Mouse (Mus musculus) bone marrow, adult 2 months (tissue): Measurements from ENCODE around the gene Pam16. TPM values are rescaled to one million over a fixed set of nuclear protein-coding genes. Genes with fewer than 3 reads are reported as not detected.

Experiments
- H3K27ac ChIP-seq: fragments of 200-500 bp; 2 replicates; pipeline ENCODE4 v1.5.1; 2012; ENCODE audit warnings: low read depth, mild to moderate bottlenecking, control low read depth, inconsistent platforms, low read length; ENCODE audit not compliant: control insufficient read depth, poor library complexity, insufficient read depth
- H3K4me1 ChIP-seq: fragments of 200-500 bp; 2 replicates; pipeline ENCODE4 v1.6.1; 2011; ENCODE audit warnings: low read length; ENCODE audit not compliant: control insufficient read depth, insufficient read depth
- H3K4me3 ChIP-seq: fragments of 200-500 bp; replicated peaks from 2 replicates; pipeline ENCODE3; 2011; ENCODE audit warnings: mild to moderate bottlenecking, low read depth, low read length, control low read depth; ENCODE audit not compliant: control insufficient read depth
- CTCF ChIP-seq: fragments of 200-500 bp; IDR thresholded peaks from 2 replicates; pipeline ENCODE4 v1.5.1; 2011; ENCODE audit warnings: low read length, control low read depth; ENCODE audit not compliant: control insufficient read depth, insufficient read depth
- POLR2A ChIP-seq: fragments of 200-500 bp; IDR thresholded peaks from 2 replicates; pipeline ENCODE4 v1.6.1; 2011; ENCODE audit warnings: low read depth, mild to moderate bottlenecking, control low read depth, low read length, borderline replicate concordance; ENCODE audit not compliant: control insufficient read depth
- WGBS: fragments of 180-500 bp; shearing (Covaris S2); methylation state at CpG from one replicate; pipeline ENCODE4 v1.1.7; 2018; 5-methylcytosine and 5-hydroxymethylcytosine counted together
- polyA plus RNA-seq: library from polyadenylated mRNA; stranded (reverse); fragments of >200 nt; gene quantifications from 2 replicates; pipeline ENCODE4 v1.2.4, GENCODE M21; 2011; ENCODE audit warnings: low replicate concordance; ENCODE audit not compliant: missing spikeins, insufficient read depth, insufficient read length

The Pam16 gene
- polyA plus RNA-seq, 1 experiment, result 52.5 TPM

GRCm38 (mm10) chr16:4611193-4611592 lies 13.6 kb downstream of the Pam16 start:
- H3K4me1 ChIP-seq, result no peaks in the 10 kb centered on the region; the same call in 1 of the 2 replicates
- TF ChIP-seq CTCF (no peak), POLR2A (no peak)
- WGBS, result 84% methylated on average over 5 of the region's 5 CpGs
- no peak overlapping the region for H3K27ac ChIP-seq
- H3K4me3 ChIP-seq, result no peak overlapping the region

GRCm38 (mm10) chr16:4608532-4609059 lies 16.2 kb downstream of the Pam16 start:
- WGBS, result 86% methylated on average over 19 of the region's 19 CpGs
- H3K27ac ChIP-seq, result no peak overlapping the region
- H3K4me3 ChIP-seq, result no peak overlapping the region
- TF ChIP-seq POLR2A, result no peak
- TF ChIP-seq CTCF, result no peak
- no peaks in the 10 kb centered on the region; the same call in 1 of the 2 replicates for H3K4me1 ChIP-seq

DNA sequence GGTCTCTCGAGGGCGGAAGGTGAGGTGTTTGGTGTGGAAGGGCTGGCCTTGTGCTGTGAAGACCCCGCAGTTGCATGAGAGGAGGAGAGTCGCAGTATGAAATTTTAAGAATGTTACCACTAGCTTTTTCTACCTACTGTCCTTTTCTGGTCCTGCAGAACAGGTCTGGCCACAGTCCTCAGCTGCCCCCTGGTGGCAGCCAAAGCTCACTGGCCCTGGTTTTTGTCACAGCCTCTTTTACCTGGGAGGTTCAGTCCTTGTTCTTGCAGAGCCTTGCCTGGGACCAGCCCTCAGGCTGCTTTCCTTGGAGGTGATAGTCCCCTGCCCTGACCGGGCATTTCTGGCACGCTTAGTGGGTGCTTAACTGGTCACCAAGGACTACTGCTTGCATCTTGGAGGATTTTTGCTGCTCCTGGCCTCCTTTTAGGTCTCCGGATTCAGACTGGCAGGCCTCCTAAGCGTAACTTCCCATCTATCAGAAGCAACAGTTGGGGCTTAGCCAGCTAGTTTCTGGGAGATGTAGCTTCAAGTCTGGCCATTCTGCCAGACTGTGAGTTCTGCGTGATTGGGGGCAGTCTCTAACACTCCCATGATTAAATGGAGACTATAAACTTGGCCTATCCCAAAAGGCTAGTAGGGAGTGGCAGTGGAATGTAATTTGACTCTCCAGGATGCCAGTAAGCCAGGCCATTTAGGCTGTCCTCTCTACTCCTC lies 16.8 kb downstream of the Pam16 start:
- TF ChIP-seq CTCF, result peak; percentile 94
- no peak for TF ChIP-seq POLR2A
- WGBS, result 54% methylated on average over 9 of the region's 9 CpGs

GRCm38 (mm10) chr16:4606431-4607084 lies 18.2 kb downstream of the Pam16 start:
- H3K4me3 ChIP-seq, result no peak overlapping the region
- no peaks in the 10 kb centered on the region; the same call in 1 of the 2 replicates for H3K4me1 ChIP-seq
- TF ChIP-seq POLR2A, result no peak
- TF ChIP-seq CTCF, result peak; percentile 44; the same call in 1 of the 2 replicates
- no peak overlapping the region for H3K27ac ChIP-seq
- WGBS, result 35% methylated on average over 5 of the region's 5 CpGs

More for the DNA sequence above, 16.8 kb downstream of the Pam16 start:
- Histone ChIP-seq H3K4me1 (no peaks in the 10 kb centered on the region; the same call in 1 of the 2 replicates), H3K27ac (no peak overlapping the region), H3K4me3 (no peak overlapping the region)

- Histone ChIP-seq H3K27ac (no peak overlapping the region), H3K4me1 (no peaks in the 10 kb centered on the region; the same call in 1 of the 2 replicates), H3K4me3 (no peak overlapping the region)
- TF ChIP-seq CTCF, result no peak
- TF ChIP-seq POLR2A, result no peak
- WGBS, result 70% methylated on average over 13 of the region's 13 CpGs
These were observed 19.2 kb downstream of the Pam16 start for GRCm38 (mm10) chr16:4605514-4606131.

DNA sequence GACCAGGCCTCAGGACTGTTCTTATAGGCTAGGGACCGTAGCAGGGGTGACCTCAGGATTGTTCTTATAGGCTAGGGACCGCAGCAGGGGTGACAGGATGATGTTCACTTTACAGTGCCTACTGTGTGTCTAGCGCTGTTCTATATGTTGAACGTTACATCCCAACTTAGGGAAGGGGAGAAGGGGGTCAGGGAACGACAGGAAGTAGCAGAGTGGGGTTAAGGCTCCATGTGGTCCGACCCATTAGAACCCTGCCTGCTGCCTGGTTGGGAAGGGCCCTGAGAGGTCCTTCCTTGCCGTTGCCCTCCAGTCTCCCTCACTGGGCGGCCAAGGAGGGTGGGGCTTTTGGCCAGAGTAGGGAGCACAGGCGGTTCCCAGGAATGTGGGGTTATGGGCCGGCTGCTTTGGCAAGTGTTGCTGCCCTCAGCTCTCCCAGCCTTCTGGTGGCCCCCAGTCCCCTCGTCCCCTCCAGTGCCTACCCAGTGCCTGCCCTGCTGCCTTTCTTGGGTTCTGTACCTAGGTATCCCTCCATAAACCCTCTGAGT lies 20.4 kb downstream of the Pam16 start:
- Histone ChIP-seq H3K27ac (no peak overlapping the region), H3K4me3 (no peak overlapping the region), H3K4me1 (no peaks in the 10 kb centered on the region; the same call in 1 of the 2 replicates)
- WGBS, result 80% methylated on average over 11 of the region's 11 CpGs
- TF ChIP-seq POLR2A, result no peak
- TF ChIP-seq CTCF, result no peak

DNA sequence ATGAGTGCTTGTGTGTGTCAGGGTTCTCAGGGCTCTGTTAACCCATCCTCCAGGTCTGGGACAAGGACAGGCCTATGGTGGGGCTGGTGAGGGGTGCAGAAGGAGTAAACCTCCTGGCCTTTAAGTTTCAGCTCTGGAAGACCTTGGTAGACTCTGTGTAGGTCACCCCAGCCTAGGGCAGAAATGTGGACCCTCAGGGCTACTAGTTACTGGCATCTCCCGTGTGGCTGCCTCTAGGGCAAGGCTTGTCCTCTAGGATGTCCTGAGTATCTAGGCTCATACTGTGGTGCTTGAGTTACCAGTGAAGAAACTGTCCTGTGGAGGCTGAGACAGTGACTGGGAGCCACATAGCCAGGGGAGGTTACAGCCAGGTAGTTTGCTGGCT lies 21.3 kb downstream of the Pam16 start:
- no peak for TF ChIP-seq CTCF
- TF ChIP-seq POLR2A, result no peak
- Histone ChIP-seq H3K4me1 (no peaks in the 10 kb centered on the region; the same call in 1 of the 2 replicates), H3K4me3 (no peak overlapping the region), H3K27ac (no peak overlapping the region)
- 81% methylated on average over 1 of the region's 1 CpGs for WGBS

DNA sequence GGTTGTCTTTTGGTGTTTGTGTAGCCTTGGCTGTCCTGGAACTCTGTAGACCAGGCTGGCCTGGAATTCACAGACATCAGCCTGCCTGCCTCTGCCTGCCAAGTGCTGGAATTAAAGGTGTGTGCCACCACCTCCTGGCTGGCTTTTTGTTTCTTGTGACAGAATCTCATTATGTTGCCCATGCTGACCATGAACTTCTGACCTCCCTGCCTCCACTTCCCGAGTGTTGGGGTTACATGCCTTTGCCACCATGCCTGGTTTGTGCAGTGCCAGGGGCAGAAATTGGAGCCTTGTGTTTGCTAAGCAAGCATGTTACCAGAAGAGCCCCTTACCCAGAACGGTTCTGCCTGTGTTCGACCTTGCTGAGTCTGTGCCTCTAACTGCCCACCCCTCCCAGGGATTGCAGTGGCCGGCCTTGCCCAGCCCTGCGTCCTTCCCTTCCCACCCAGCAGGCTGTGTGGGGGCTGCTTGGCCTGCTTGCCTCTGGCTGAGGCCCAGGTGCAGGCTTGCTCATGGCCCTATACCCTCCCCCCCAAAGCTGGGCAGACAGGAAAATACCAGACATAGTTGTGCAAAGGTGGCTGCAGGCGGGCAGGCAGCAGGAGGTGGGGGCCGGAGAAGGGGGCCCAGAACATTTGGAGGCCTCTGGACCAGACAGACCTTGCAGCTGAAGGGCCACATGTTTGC lies 21.9 kb downstream of the Pam16 start:
- Histone ChIP-seq H3K4me1 (no peaks in the 10 kb centered on the region; the same call in 1 of the 2 replicates), H3K4me3 (no peak overlapping the region), H3K27ac (no peak overlapping the region)
- 69% methylated on average over 7 of the region's 7 CpGs for WGBS
- no peak for TF ChIP-seq POLR2A
- no peak for TF ChIP-seq CTCF
